Mouse (Mus musculus): Measurements from ENCODE around the gene Pard3.

GRCm38 (mm10) chr8:127090435-127090834 is 26.7 kb downstream of the Pard3 start:
- TF ChIP-seq POLR2A (IDR thresholded peaks at IDR 0.05; ENCODE audit: low read depth, low read length) = no peak
- TF ChIP-seq CTCF (conservative IDR thresholded peaks at IDR 0.05; ENCODE audit: insufficient read depth, insufficient read length, low read depth, low read length) = no peak
